Mouse (Mus musculus): ENCODE results near the gene Ppp1r9b.

Gene Ppp1r9b

GRCm38 (mm10) chr11:95044185-95044870 lies 53.5 kb downstream of the Ppp1r9b start:
- no peak for DNase-seq (ENCODE audit: low read depth, low spot score)

GRCm38 (mm10) chr11:95046980-95047680 lies 56.3 kb downstream of the Ppp1r9b start:
- peak; percentile 86 for DNase-seq (ENCODE audit: low read depth, low spot score)

GRCm38 (mm10) chr11:95053062-95053461 lies 62.2 kb downstream of the Ppp1r9b start:
- no peak for DNase-seq (ENCODE audit: low read depth, low spot score)

Data from R1 (cell line).